Mouse (Mus musculus) midbrain, embryonic 10.5 days (tissue): ENCODE results near the gene Ergic1. TPM values are rescaled to one million over a fixed set of nuclear protein-coding genes. Genes with fewer than 3 reads are reported as not detected.

Experiments
- DNase-seq: peaks from one replicate; pipeline ENCODE4 v3.0.0-alpha.2; 2017; ENCODE audit warnings: low spot score
- H3K27ac ChIP-seq: fragments of 300-500 bp; sonication (generic); replicated peaks from 2 replicates; pipeline ENCODE4 v1.5.1; 2016; ENCODE audit warnings: mild to moderate bottlenecking
- H3K27me3 ChIP-seq: fragments of 300-500 bp; sonication (generic); 2 replicates; pipeline ENCODE4 v1.6.1; 2016; ENCODE audit warnings: low read depth, mild to moderate bottlenecking; ENCODE audit not compliant: poor library complexity, severe bottlenecking
- H3K36me3 ChIP-seq: fragments of 300-500 bp; sonication (generic); 2 replicates; pipeline ENCODE4 v1.6.1; 2016; ENCODE audit warnings: mild to moderate bottlenecking, moderate library complexity
- H3K4me1 ChIP-seq: fragments of 300-500 bp; sonication (generic); 2 replicates; pipeline ENCODE4 v1.6.1; 2016
- H3K4me3 ChIP-seq: fragments of 300-500 bp; sonication (generic); 2 replicates; pipeline ENCODE4 v1.5.1; 2016; ENCODE audit warnings: mild to moderate bottlenecking, moderate library complexity
- H3K9me3 ChIP-seq: fragments of 300-500 bp; sonication (generic); replicated peaks from 2 replicates; pipeline ENCODE4 v1.6.1; 2016; ENCODE audit warnings: mild to moderate bottlenecking
- WGBS: fragments of 180-500 bp; shearing (Covaris S2); methylation state at CpG from one replicate; pipeline ENCODE4 v1.1.7; 2016; 5-methylcytosine and 5-hydroxymethylcytosine counted together
- polyA plus RNA-seq: library from polyadenylated mRNA; unstranded; fragments of >200 nt; fragmentation: Nextera tagmentation; extraction: Ambion mirVana; gene quantifications from 2 replicates; pipeline ENCODE4 v1.2.1, GENCODE M21; 2016

Gene Ergic1
- polyA plus RNA-seq, 1 experiment from 2014 or later: 104 TPM

DNA sequence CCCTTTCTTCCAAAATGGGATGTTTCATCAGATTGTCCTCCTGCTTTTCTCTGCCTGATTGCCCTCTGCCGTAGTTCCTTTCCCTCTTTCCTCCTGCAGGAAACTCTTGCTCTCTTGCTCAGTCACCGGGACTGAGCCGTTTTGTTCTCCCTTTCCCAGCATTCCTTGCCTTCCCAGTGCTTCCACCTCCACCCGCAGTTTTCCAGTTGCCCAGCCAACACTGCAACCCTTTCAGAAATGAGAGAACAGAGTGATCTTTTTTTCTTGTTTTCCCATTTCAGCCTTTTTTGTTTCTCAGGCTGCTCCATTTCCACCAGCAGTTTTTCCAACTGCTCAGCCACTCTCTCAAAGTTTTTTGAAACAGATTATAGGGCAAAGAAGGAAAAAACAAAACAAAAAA lies 110.0 kb downstream of the Ergic1 start:
- Histone ChIP-seq H3K27ac (no peak overlapping the region), H3K4me1 (0 out of 2 replicates have a peak, but pooled peaks cover 4% of the 10 kb centered on the region), H3K36me3 (no peaks in the 10 kb centered on the region), H3K9me3 (no peaks in the 10 kb centered on the region), H3K4me3 (no peak overlapping the region), H3K27me3 (no peaks in the 10 kb centered on the region)
- 62% methylated on average over 4 of the region's 4 CpGs for WGBS
- no peak for DNase-seq

DNA sequence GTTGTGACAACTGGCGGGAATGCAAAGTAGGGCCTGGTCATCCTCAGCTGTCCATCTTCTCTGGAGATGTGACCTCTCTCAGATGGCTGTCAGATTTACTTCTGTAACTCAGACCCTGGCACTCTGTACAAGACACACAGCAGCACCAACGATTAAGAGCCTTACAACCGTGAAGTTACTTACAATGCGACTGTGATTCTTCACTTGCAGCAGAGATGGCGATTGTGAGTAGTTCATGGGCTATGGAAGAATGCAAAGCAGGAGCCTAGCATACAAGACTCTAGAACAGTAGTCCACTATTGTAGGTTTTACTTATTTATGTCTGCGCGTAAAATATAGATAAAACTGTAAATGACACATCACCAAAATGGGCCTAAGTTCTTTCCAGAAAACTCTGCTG lies 114.6 kb downstream of the Ergic1 start:
- H3K27ac ChIP-seq: peak overlapping the region; percentile 87

DNA sequence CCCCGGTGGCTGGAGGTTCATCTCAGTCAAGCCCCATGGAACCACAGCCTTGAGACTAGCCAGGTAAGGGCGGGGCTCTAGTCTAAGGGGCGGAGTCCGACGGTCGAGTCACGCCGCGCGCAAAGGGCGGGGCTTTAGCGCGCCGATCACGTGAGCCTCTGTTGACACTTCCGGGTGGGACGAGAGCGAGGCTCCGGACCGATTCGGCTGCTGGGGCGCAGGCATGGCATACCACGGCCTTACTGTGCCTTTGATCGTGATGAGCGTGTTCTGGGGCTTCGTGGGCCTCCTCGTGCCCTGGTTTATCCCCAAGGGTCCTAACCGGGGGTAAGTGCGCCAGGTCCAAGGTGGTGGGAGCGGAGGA lies 114.9 kb downstream of the Ergic1 start:
- Histone ChIP-seq H3K4me3 (peak overlapping the region; percentile 92), H3K36me3 (peaks cover 9% of the 10 kb centered on the region), H3K27ac (peak overlapping the region; percentile 87), H3K4me1 (peaks cover 23% of the 10 kb centered on the region), H3K9me3 (no peaks in the 10 kb centered on the region), H3K27me3 (no peaks in the 10 kb centered on the region)
- WGBS: under 1% methylated on average over 30 of the region's 30 CpGs
- DNase-seq: peak; percentile 88

More for the DNA sequence above, 114.6 kb downstream of the Ergic1 start:
- peaks cover 9% of the 10 kb centered on the region for H3K36me3 ChIP-seq
- 27% methylated on average over 7 of the region's 7 CpGs for WGBS
- no peaks in the 10 kb centered on the region for H3K9me3 ChIP-seq
- peak overlapping the region; percentile 92 for H3K4me3 ChIP-seq
- no peaks in the 10 kb centered on the region for H3K27me3 ChIP-seq
- DNase-seq: no peak
- H3K4me1 ChIP-seq: peaks cover 23% of the 10 kb centered on the region

DNA sequence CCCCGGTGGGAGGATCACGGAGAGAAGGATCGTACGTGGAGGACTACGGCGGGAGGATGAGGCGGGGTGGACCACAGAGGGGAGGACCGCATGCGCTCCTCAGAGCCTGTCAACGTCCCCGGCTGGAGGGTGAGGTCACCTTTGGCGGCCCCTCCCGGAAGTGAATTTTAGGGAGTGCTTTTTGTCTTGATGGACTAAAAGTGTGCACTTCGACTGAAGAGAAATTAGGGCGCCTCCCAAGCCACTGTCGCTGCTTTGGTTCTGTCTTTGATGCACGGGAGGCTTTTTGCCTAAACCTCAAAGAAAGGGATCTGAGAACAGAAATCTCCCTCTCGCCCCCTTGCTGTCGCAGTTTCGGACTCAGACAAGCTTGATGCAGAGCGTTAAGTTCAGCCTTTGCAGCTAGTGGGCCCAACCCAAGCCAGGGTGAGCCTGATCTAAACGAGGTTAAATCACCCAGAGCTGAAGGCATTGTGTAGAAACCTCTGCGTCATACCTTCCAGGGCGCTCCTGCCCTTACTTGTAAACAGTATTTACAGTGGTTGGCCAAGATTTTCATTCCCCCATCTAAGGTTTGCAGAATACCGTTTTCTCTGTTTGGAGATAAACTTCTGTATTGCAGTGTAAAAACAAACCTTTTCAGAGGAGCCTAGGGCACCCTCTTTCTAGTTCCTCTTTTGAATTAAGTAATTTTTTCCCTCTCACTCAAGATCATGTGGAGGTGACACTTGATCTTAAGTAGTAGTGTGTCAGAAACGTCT lies 115.5 kb downstream of the Ergic1 start:
- peak overlapping the region; percentile 87 for H3K27ac ChIP-seq
- H3K9me3 ChIP-seq: no peaks in the 10 kb centered on the region
- WGBS: 5% methylated on average over 26 of the region's 26 CpGs
- H3K27me3 ChIP-seq: no peaks in the 10 kb centered on the region
- H3K36me3 ChIP-seq: peaks cover 11% of the 10 kb centered on the region
- H3K4me1 ChIP-seq: peaks cover 23% of the 10 kb centered on the region
- DNase-seq: no peak
- peak overlapping the region; percentile 92 for H3K4me3 ChIP-seq

DNA sequence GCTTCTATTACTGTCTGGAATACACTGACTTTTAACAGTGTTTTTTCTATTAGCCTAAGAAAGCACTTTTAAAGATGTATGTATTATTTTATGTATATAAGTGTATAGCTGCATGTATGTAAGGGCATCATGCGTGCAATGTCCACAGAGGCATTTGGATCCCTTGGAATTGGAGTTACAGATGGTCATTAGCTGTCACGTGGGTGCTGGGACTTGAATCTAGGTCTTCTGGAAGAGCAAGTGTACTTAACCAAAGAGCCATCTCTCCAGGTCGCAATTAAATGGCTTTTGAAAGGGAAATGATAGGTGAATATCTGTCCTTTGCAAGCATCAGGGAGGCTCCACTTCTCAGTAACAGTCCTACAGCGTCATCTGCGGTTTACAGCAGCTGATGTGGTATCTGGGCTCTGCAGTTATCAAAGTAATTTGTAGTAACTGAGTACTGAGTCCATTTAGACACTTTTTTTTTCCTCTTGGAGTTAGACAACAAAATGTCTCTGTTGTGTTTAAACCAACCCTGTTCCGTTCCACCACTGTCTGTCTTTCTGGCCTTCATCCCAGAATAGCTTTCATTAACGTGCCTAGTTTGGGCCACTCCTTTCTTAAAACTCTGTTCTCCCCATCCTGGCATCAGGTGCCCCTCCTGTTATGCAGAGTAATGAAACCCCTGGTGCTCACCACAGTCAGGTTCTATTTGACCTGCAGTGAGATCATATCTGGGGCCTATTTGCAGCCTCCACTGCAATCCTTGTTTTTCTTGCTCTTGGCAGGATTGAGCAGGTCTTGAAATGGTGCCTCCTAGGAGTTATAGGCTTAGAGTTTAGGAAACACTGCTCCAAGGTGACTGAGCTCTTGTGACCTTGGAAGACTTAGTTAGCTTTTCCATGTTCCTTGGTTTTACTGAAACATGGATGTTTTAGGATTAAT lies 116.7 kb downstream of the Ergic1 start:
- Histone ChIP-seq H3K4me3 (peak overlapping the region; percentile 92; the same call in 1 of the 2 replicates), H3K9me3 (no peaks in the 10 kb centered on the region), H3K27me3 (no peaks in the 10 kb centered on the region), H3K27ac (no peak overlapping the region), H3K4me1 (peaks cover 23% of the 10 kb centered on the region), H3K36me3 (peaks cover 17% of the 10 kb centered on the region)
- no peak for DNase-seq
- 91% methylated on average over 7 of the region's 7 CpGs for WGBS

DNA sequence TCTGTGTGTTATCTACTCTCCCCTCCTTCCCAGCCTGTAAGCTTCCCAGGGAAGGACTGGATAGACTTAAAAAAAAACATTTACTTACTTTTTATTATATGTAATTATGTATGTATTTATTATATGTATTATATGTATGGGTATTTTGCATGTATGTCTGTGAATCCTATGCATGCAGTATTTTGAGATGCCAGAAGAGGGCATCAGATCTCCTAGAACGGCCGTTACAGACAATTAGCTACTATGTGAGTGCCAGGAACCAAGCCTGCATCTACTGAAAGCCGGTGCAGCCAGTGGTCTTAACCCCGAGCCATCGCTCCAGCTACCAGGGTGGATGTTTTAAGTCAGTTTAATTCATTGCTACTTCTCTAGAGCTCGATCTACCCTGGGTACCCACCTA lies 120.0 kb downstream of the Ergic1 start:
- WGBS: 88% methylated on average over 6 of the region's 6 CpGs
- peaks cover 18% of the 10 kb centered on the region for H3K4me1 ChIP-seq
- peaks cover 40% of the 10 kb centered on the region for H3K36me3 ChIP-seq
- H3K27me3 ChIP-seq: no peaks in the 10 kb centered on the region
- no peak overlapping the region for H3K4me3 ChIP-seq
- no peaks in the 10 kb centered on the region for H3K9me3 ChIP-seq
- DNase-seq: no peak
- H3K27ac ChIP-seq: no peak overlapping the region

DNA sequence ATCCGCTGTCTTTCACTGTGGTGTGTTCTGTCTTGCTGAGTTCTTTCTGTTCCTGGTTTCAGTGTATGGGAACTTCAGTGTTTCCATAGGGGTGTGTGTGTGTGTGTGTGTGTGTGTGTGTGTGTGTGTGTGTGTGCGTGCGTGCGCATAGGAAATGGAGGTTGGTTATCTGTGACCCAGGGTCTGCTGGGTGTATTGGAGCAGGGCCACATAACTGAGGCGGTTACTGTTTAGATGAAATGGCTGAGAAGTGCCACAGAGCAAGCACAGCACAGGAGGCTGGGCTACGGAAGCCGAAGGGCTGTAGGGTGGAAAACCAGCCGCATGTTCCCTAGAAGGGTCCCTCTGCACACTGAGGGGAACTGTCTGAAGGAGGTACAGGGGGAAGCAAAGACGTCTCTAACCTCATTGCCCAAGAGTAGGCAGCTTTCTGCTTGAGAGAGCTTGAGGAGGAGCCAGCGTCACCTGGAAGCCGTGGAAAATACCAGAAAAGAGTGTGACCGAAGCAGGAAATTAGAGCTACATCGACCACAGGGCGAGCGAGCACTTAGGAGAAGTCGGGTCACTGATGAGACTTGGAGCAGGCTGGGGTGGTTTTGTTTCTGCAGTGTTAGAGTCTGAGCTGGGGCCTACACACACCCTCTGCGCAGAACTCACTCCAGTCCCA lies 125.2 kb downstream of the Ergic1 start:
- no peaks in the 10 kb centered on the region for H3K27me3 ChIP-seq
- DNase-seq: no peak
- H3K27ac ChIP-seq: no peak overlapping the region
- no peaks in the 10 kb centered on the region for H3K9me3 ChIP-seq
- peaks cover 29% of the 10 kb centered on the region for H3K36me3 ChIP-seq
- H3K4me1 ChIP-seq: no peaks in the 10 kb centered on the region
- WGBS: 95% methylated on average over 17 of the region's 17 CpGs
- no peak overlapping the region for H3K4me3 ChIP-seq

DNA sequence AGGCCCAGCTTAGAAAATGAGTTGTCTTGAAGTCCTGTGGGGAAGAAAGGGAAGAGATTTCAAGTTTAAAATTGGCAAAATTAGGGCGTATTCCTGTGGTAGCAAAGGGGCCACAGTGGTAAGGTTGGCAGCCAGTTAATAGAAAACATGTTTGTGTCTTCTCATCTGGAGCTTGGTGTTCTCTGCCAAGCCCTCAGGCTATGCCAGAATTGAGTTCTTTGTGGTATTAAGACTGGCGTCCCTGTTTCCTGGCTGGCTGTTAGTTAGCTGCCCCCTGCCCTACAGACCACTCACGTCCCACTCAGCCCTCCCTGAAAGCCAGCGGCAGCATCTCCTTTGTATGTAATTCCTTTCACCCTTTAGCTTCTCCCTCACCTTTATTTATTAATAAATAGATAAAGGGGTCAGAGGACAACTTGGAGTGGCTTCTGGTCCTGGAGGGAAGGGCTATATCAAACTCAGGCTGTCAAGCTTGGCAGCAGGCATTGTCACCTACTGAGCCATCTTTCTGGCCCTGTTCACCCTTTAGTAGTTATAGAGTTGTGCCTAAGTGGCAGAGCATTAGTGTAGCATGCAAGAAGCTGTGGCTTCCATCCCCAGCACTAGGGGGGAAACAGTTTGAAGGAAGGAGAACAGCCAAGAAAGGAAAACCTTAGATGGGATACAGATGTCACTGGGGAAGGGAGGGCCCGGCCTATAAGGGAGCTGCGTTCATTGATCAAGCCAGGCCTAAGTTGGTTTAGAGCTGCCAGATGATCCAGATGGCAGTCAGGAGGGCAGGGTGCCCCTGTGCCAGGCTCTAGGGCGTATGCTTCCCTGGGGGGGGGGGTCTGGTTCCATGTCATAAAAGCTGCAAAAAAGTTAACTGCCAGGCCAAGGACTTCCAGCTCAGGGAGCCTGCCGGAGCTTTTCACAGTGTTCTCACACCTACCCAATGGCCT lies 127.8 kb downstream of the Ergic1 start:
- no peak for DNase-seq
- Histone ChIP-seq H3K27me3 (no peaks in the 10 kb centered on the region), H3K27ac (0 out of 2 replicates have a peak overlapping the region, but pooled peaks have one; percentile 28), H3K36me3 (peaks cover 13% of the 10 kb centered on the region), H3K4me1 (no peaks in the 10 kb centered on the region), H3K4me3 (no peak overlapping the region), H3K9me3 (no peaks in the 10 kb centered on the region)
- 84% methylated on average over 8 of the region's 8 CpGs for WGBS

DNA sequence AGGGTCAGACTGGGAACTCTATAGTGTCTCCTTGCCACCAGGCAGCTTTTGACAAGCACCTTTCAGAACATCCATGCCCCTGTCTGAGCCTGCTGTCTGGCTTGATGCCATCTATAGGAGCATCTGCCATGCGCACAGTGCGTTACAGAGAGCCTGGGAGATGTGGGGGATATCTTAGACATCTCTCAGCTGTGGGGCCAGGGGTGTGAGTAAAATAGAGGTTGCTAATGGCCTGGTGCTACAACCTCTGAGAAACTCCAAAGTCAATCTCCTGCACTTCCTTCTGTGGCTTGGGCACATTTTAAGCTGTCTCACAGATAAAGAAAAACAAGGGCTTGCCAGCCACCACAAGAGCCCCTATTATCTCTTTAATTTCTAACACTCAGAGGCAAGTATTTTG lies 128.5 kb downstream of the Ergic1 start:
- no peak overlapping the region for H3K27ac ChIP-seq
- WGBS: 91% methylated on average over 2 of the region's 2 CpGs

DNA sequence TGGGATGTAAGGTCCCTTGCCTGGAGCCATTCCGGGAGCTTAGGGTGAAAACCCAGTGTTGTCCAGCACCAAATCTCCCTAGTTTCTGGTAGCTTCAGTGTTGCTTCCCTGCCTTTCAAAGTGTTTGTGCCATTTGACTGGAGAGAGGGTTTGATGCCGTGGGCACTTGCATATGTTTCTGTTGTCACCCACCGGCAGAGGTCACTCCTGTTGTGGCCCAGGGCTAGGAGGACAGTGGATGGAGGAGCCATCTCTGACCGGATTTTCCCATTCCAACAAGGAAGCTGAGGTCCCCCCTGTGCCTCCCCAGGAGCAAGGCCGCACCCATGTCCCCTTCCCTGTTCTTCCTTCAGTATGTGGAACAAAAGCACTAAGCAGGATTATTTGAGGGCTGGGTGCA lies 128.9 kb downstream of the Ergic1 start:
- no peak for DNase-seq
- H3K27me3 ChIP-seq: no peaks in the 10 kb centered on the region
- no peak overlapping the region for H3K27ac ChIP-seq
- WGBS: 82% methylated on average over 5 of the region's 5 CpGs
- H3K4me1 ChIP-seq: no peaks in the 10 kb centered on the region
- no peak overlapping the region for H3K4me3 ChIP-seq
- peaks cover under 1% of the 10 kb centered on the region; the same call in 1 of the 2 replicates for H3K36me3 ChIP-seq
- no peaks in the 10 kb centered on the region for H3K9me3 ChIP-seq

More for the DNA sequence above, 128.5 kb downstream of the Ergic1 start:
- Histone ChIP-seq H3K4me1 (no peaks in the 10 kb centered on the region), H3K27me3 (no peaks in the 10 kb centered on the region), H3K36me3 (peaks cover 5% of the 10 kb centered on the region; the same call in 1 of the 2 replicates), H3K9me3 (no peaks in the 10 kb centered on the region), H3K4me3 (no peak overlapping the region)
- no peak for DNase-seq

DNA sequence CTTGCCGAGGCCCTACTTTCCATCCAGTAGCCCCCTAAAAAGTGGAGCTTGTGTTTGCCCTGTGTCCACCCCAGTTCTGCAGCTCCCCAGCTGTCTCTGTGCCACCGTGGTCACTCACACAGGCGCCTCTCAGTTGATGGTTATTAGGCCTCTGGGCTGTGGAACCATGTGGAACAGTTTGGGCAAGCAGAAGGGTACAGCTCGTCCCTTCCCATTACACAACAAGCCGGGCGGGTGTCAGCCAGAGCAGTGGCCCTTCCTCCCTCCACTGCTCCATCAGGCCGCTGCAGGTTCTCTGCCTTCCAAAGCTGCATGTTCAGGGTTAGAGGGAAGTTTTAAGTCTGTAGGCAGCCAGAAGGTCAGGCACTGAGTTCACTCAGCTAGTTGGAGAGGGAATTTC lies 129.8 kb downstream of the Ergic1 start:
- Histone ChIP-seq H3K9me3 (no peaks in the 10 kb centered on the region), H3K27ac (no peak overlapping the region), H3K36me3 (peaks cover 5% of the 10 kb centered on the region), H3K4me1 (no peaks in the 10 kb centered on the region), H3K27me3 (no peaks in the 10 kb centered on the region), H3K4me3 (no peak overlapping the region)
- DNase-seq: no peak
- 92% methylated on average over 7 of the region's 7 CpGs for WGBS

DNA sequence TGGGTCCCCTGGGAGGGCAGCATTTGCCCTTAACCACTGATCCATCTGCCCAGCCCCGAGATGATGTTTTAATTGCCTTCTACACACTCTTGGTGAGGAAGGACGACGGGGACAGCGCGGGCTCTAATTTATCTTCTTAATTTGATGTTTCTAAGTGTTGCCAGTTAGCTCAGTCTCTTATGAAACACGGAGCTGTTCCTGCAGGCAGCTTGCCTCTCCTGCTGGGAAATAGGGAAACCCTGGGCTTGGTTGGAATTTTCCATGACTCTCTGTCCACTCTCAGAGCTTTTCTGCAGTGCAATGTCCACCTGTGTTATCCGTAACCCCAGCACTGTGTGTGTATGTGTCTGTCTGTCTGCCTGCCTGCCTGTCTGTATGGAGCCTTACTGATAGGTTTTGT lies 132.1 kb downstream of the Ergic1 start:
- H3K27ac ChIP-seq: no peak overlapping the region
- 89% methylated on average over 7 of the region's 7 CpGs for WGBS

More for the DNA sequence above, 132.1 kb downstream of the Ergic1 start:
- Histone ChIP-seq H3K9me3 (no peaks in the 10 kb centered on the region), H3K4me1 (no peaks in the 10 kb centered on the region), H3K36me3 (peaks cover 24% of the 10 kb centered on the region), H3K4me3 (no peak overlapping the region), H3K27me3 (no peaks in the 10 kb centered on the region)
- no peak for DNase-seq
